ENCODE assay signal across 13 mouse cellular contexts in genomic region chr2:144003544-144003943, GRCm38 (mm10). TPM values are rescaled to one million over a fixed set of nuclear protein-coding genes. Genes with fewer than 3 reads are reported as not detected.
DNase-seq lines count a peak whose midpoint lies in the region; ATAC-seq and TF ChIP-seq lines count a peak whose summit lies in the region.
"Had no signal": no experiment of that assay in that cellular context is flagged by ENCODE, and none has a peak within 500 bp of the region (broad histone marks: within the 10 kb centered on the region; RNA-seq: fewer than 3 reads in every experiment).

No protein-coding gene starts in this region.

- H3K27ac ChIP-seq in embryonic facial prominence, embryonic 14.5 days (replicated peaks; ENCODE audit: low read depth, low read length): no peak overlapping the region
- no peak overlapping the region for H3K27ac ChIP-seq in embryonic facial prominence, embryonic 10.5 days (replicated peaks)
- H3K27ac ChIP-seq in liver, adult 2 months (replicated peaks; ENCODE audit: insufficient read depth, low read depth, low read length): no peak overlapping the region
- no peak overlapping the region for H3K27ac ChIP-seq in liver, embryonic 12.5 days
- H3K27ac ChIP-seq: heart, embryonic 13.5 days; liver, embryonic 13.5 days had no signal

- H3K27me3 ChIP-seq in embryonic facial prominence, embryonic 14.5 days (replicated peaks; ENCODE audit: control insufficient read depth, insufficient read depth, low read length): no peaks in the 10 kb centered on the region
- no peaks in the 10 kb centered on the region for H3K27me3 ChIP-seq in embryonic facial prominence, embryonic 10.5 days (replicated peaks; ENCODE audit: low read depth, poor library complexity, severe bottlenecking)
- no peaks in the 10 kb centered on the region for H3K27me3 ChIP-seq in liver, adult 2 months (ENCODE audit: control insufficient read depth, insufficient read depth, low read length)
- no peaks in the 10 kb centered on the region for H3K27me3 ChIP-seq in liver, embryonic 12.5 days (replicated peaks)
- H3K27me3 ChIP-seq: heart, embryonic 13.5 days; liver, embryonic 13.5 days had no signal

- ATAC-seq in embryonic facial prominence, embryonic 14.5 days (ENCODE audit: low read depth): no peak
- ATAC-seq in liver, embryonic 12.5 days: no peak
- no peak for ATAC-seq in granulocyte monocyte progenitor cell, adult 5-6 weeks (replicated peaks; ENCODE audit: poor library complexity, severe bottlenecking)

- no peak overlapping the region for H3K4me2 ChIP-seq in embryonic facial prominence, embryonic 14.5 days (ENCODE audit: low read depth, low read length)
- H3K4me2 ChIP-seq in liver, embryonic 12.5 days: no peak overlapping the region
- H3K4me2 ChIP-seq: heart, embryonic 13.5 days; liver, embryonic 13.5 days had no signal

- no peak for TF ChIP-seq POLR2A in liver, adult 2 months (IDR thresholded peaks at IDR 0.05; ENCODE audit: extremely low read depth, insufficient read depth, low read length)

- no peak overlapping the region for H3K4me3 ChIP-seq in embryonic facial prominence, embryonic 14.5 days (ENCODE audit: low read depth, low read length)
- no peak overlapping the region for H3K4me3 ChIP-seq in embryonic facial prominence, embryonic 10.5 days
- no peak overlapping the region for H3K4me3 ChIP-seq in liver, adult 2 months (ENCODE audit: insufficient read depth, low read depth, low read length)
- H3K4me3 ChIP-seq in liver, embryonic 12.5 days: no peak overlapping the region
- H3K4me3 ChIP-seq: heart, embryonic 13.5 days; liver, embryonic 13.5 days had no signal

- peaks cover 57% of the 10 kb centered on the region for H3K79me2 ChIP-seq in liver, adult 2 months (ENCODE audit: control insufficient read depth, insufficient read depth, low read length)

- no peaks in the 10 kb centered on the region for H3K9me3 ChIP-seq in embryonic facial prominence, embryonic 14.5 days (ENCODE audit: control insufficient read depth, low read length)
- no peaks in the 10 kb centered on the region for H3K9me3 ChIP-seq in embryonic facial prominence, embryonic 10.5 days
- no peaks in the 10 kb centered on the region for H3K9me3 ChIP-seq in liver, embryonic 12.5 days (replicated peaks)
- H3K9me3 ChIP-seq: heart, embryonic 13.5 days; liver, embryonic 13.5 days had no signal

- 49% methylated on average over 2 of the region's 2 CpGs for WGBS in embryonic facial prominence, embryonic 14.5 days
- WGBS in embryonic facial prominence, embryonic 10.5 days: 85% methylated on average over 2 of the region's 2 CpGs
- WGBS in liver, adult 2 months: 7% methylated on average over 2 of the region's 2 CpGs
- 60% methylated on average over 2 of the region's 2 CpGs for WGBS in liver, embryonic 12.5 days (ENCODE audit: insufficient replicate concordance)

- H3K4me1 ChIP-seq in embryonic facial prominence, embryonic 14.5 days (ENCODE audit: control insufficient read depth, insufficient read depth, low read length): peaks cover 32% of the 10 kb centered on the region
- H3K4me1 ChIP-seq in embryonic facial prominence, embryonic 10.5 days: peaks cover 18% of the 10 kb centered on the region
- H3K4me1 ChIP-seq in liver, adult 2 months (ENCODE audit: control insufficient read depth, insufficient read depth, low read length): peaks cover 74% of the 10 kb centered on the region
- H3K4me1 ChIP-seq in liver, embryonic 12.5 days: peaks cover 61% of the 10 kb centered on the region

- H3K9ac ChIP-seq in embryonic facial prominence, embryonic 14.5 days (ENCODE audit: low read depth, low read length): no peak overlapping the region
- H3K9ac ChIP-seq in liver, adult 2 months (ENCODE audit: low read depth, low read length): no peak overlapping the region
- H3K9ac ChIP-seq in liver, embryonic 12.5 days: no peak overlapping the region
- H3K9ac ChIP-seq: heart, embryonic 13.5 days; liver, embryonic 13.5 days had no signal

- peaks cover 19% of the 10 kb centered on the region; the same call in 1 of the 2 replicates for H3K36me3 ChIP-seq in embryonic facial prominence, embryonic 14.5 days (ENCODE audit: control insufficient read depth, insufficient read depth, low read length)
- H3K36me3 ChIP-seq in embryonic facial prominence, embryonic 10.5 days (replicated peaks): peaks cover 21% of the 10 kb centered on the region; the same call in 1 of the 2 replicates
- peaks cover 2% of the 10 kb centered on the region; the same call in 1 of the 2 replicates for H3K36me3 ChIP-seq in liver, adult 2 months (ENCODE audit: control insufficient read depth, insufficient read depth, low read length)
- H3K36me3 ChIP-seq in liver, embryonic 12.5 days: peaks cover 11% of the 10 kb centered on the region

- DNase-seq in embryonic facial prominence, embryonic 14.5 days (ENCODE audit: low spot score): peak; percentile 18
- no peak for DNase-seq in embryonic facial prominence, embryonic 10.5 days (ENCODE audit: low spot score)
- peak; percentile 70 for DNase-seq in liver, adult 2 months (ENCODE audit: extremely low read depth, low read depth, low spot score)
- DNase-seq in adrenal gland, postnatal 14 days: peak; percentile 57
- DNase-seq in lung, postnatal 10 days: peak; percentile 53
- DNase-seq in frontal cortex, postnatal 14 days (ENCODE audit: low spot score in 2 of 2): no peak
- DNase-seq: liver, embryonic 13.5 days had no signal

- no peak for TF ChIP-seq CTCF in liver, adult 2 months (IDR thresholded peaks at IDR 0.05; ENCODE audit: low read depth, low read length)

RNA-seq across cellular contexts. Expression of gene Rrbp1, which starts 7.5 kb away (rescaled TPM):
- polyA plus RNA-seq in embryonic facial prominence, embryonic 14.5 days (2014; fragmentation: Nextera tagmentation; extraction: Ambion mirVana): 170 and 175 TPM in 2 replicates
- 50.7 and 57.8 TPM in 2 replicates for polyA plus RNA-seq in embryonic facial prominence, embryonic 10.5 days (2016; fragmentation: Nextera tagmentation; extraction: Ambion mirVana)
- 141 and 147 TPM in 2 replicates for total RNA-seq in liver, adult 2 months (2014; rRNA removed)
- polyA plus RNA-seq in liver, adult 2 months (2012; rRNA removed): 67.4 and 109 TPM in 2 replicates
- polyA plus RNA-seq in liver, embryonic 12.5 days (2016; fragmentation: Nextera tagmentation; extraction: Ambion mirVana): 59.8 and 60.8 TPM in 2 replicates
- total RNA-seq in adrenal gland, postnatal 14 days (2021): 174 and 205 TPM in 2 replicates
- total RNA-seq in granulocyte monocyte progenitor cell, adult 5-6 weeks (2014; fragmentation: Nextera tagmentation): 177 and 252 TPM in 2 replicates
- 193 and 228 TPM in 2 replicates for total RNA-seq in granulocyte monocyte progenitor cell, adult 5-6 weeks (2017)

RNA-seq across cellular contexts. Expression of gene Banf2, which starts 29.3 kb away (rescaled TPM):
- not detected in 2 replicates for polyA plus RNA-seq in embryonic facial prominence, embryonic 14.5 days (2014; fragmentation: Nextera tagmentation; extraction: Ambion mirVana)
- not detected in 2 replicates for polyA plus RNA-seq in embryonic facial prominence, embryonic 10.5 days (2016; fragmentation: Nextera tagmentation; extraction: Ambion mirVana)
- not detected in 2 replicates for total RNA-seq in liver, adult 2 months (2014; rRNA removed)
- not detected in 2 replicates for polyA plus RNA-seq in liver, adult 2 months (2012; rRNA removed)
- not detected in 2 replicates for polyA plus RNA-seq in liver, embryonic 12.5 days (2016; fragmentation: Nextera tagmentation; extraction: Ambion mirVana)
- total RNA-seq in adrenal gland, postnatal 14 days (2021): not detected in 2 replicates
- total RNA-seq in granulocyte monocyte progenitor cell, adult 5-6 weeks (2014; fragmentation: Nextera tagmentation): not detected in 2 replicates
- total RNA-seq in granulocyte monocyte progenitor cell, adult 5-6 weeks (2017): not detected in 2 replicates
- total RNA-seq: common myeloid progenitor, adult 5-6 weeks; layer of hippocampus, postnatal 10 days had no signal
- polyA plus RNA-seq: forebrain, embryonic 11.5 days; heart, embryonic 13.5 days; liver, embryonic 13.5 days had no signal

Comparison
In these comparisons a context has a peak if more than half of its experiments do, and no peak if none do; other contexts are left out.
1. DNase-seq: peak in embryonic facial prominence, embryonic 14.5 days (single experiment), liver, adult 2 months (single experiment), adrenal gland, postnatal 14 days (single experiment) and lung, postnatal 10 days (single experiment); none in embryonic facial prominence, embryonic 10.5 days (single experiment) and frontal cortex, postnatal 14 days (0 of 2).